Mouse (Mus musculus) embryonic facial prominence, embryonic 10.5 days (tissue): ENCODE results near the gene Safb. TPM values are rescaled to one million over a fixed set of nuclear protein-coding genes. Genes with fewer than 3 reads are reported as not detected.

Experiments
- DNase-seq: peaks from one replicate; pipeline ENCODE4 v3.0.0-alpha.2; 2017; ENCODE audit warnings: low spot score
- H3K27ac ChIP-seq: fragments of 300-500 bp; sonication (generic); replicated peaks from 2 replicates; pipeline ENCODE4 v1.5.1; 2016; ENCODE audit warnings: mild to moderate bottlenecking
- H3K27me3 ChIP-seq: fragments of 300-500 bp; sonication (generic); replicated peaks from 2 replicates; pipeline ENCODE4 v1.6.1; 2016; ENCODE audit warnings: low read depth, mild to moderate bottlenecking; ENCODE audit not compliant: poor library complexity, severe bottlenecking
- H3K36me3 ChIP-seq: fragments of 300-500 bp; sonication (generic); replicated peaks from 2 replicates; pipeline ENCODE4 v1.6.1; 2016; ENCODE audit warnings: mild to moderate bottlenecking, moderate library complexity
- H3K4me1 ChIP-seq: fragments of 300-500 bp; sonication (generic); 2 replicates; pipeline ENCODE4 v1.6.1; 2016
- H3K4me3 ChIP-seq: fragments of 300-500 bp; sonication (generic); 2 replicates; pipeline ENCODE4 v1.5.1; 2016; ENCODE audit warnings: mild to moderate bottlenecking, moderate library complexity
- H3K9me3 ChIP-seq: fragments of 300-500 bp; sonication (generic); 2 replicates; pipeline ENCODE4 v1.6.1; 2016; ENCODE audit warnings: mild to moderate bottlenecking
- WGBS: fragments of 180-500 bp; shearing (Covaris S2); methylation state at CpG from one replicate; pipeline ENCODE4 v1.1.7; 2016; 5-methylcytosine and 5-hydroxymethylcytosine counted together
- polyA plus RNA-seq: library from polyadenylated mRNA; unstranded; fragments of >200 nt; fragmentation: Nextera tagmentation; extraction: Ambion mirVana; gene quantifications from 2 replicates; pipeline ENCODE4 v1.2.1, GENCODE M21; 2016

The Safb gene
- polyA plus RNA-seq, 1 experiment from 2014 or later = 162 TPM

DNA sequence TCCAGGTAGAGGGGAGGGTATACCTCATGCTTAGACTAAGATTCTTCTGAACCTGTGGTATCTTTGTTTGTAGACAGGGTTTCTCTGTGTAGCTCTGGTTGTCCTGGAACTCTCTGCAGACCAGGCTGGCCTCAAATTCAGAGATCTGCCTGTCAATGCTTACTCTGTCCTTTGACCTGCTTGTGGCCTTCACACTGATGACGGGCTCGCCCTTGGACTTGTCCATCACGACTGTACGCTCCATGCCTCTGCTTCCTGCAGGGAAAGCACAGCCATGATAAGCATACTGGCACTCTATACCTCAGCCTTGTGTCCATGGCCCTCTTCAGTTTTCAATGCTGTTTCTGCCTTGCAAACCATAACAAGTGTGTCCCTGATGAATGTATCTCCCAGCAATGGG is 17.3 kb upstream of the Safb start:
- H3K4me1 ChIP-seq = no peaks in the 10 kb centered on the region
- H3K9me3 ChIP-seq = no peaks in the 10 kb centered on the region
- H3K27ac ChIP-seq = no peak overlapping the region
- 96% methylated on average over 4 of the region's 4 CpGs for WGBS
- H3K36me3 ChIP-seq = peaks cover 100% of the 10 kb centered on the region
- H3K27me3 ChIP-seq = no peaks in the 10 kb centered on the region
- no peak overlapping the region for H3K4me3 ChIP-seq
- DNase-seq = no peak

DNA sequence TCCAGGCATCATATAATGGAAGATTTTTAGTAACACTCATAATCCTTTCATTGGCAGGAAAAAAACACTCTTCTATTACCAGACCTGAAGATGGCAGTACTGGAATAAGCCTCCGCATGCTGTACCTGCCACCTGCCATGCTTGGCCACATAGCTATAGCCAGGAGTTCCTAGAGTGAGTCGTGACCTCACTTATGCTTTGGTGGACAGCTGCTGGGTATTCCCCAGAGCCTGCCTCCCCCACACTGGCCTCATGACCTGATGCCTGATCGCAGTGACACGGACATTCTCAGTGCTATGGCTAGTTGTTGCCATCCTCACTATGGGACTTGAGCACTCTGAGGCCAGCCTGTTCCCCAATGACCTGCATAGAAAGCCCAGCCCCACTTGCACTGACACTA is 14.3 kb upstream of the Safb start:
- Histone ChIP-seq H3K4me3 (no peak overlapping the region), H3K27ac (no peak overlapping the region), H3K4me1 (no peaks in the 10 kb centered on the region), H3K27me3 (no peaks in the 10 kb centered on the region), H3K9me3 (no peaks in the 10 kb centered on the region), H3K36me3 (peaks cover 99% of the 10 kb centered on the region)
- 91% methylated on average over 4 of the region's 4 CpGs for WGBS
- no peak for DNase-seq

DNA sequence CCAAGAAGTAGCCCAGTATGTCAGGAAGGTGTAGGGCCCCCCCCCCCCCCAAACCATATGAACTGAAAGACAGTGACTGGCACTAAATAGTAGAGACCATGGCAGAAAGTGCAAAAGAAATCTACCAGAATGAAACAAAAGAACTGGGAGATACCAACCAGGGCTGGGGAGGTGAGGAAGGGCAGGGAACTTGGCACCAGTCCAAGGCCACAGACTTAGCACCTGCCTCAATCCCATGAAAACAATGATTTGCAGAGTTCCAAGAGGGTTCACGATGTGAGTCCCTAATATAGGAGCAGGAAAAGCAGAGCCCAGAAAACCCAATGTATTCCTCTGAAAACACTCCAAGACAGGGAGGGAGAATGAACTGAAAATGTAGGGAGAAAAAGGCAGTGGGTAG is 12.5 kb upstream of the Safb start:
- WGBS = 90% methylated on average over 1 of the region's 1 CpGs
- peaks cover 97% of the 10 kb centered on the region for H3K36me3 ChIP-seq

DNA sequence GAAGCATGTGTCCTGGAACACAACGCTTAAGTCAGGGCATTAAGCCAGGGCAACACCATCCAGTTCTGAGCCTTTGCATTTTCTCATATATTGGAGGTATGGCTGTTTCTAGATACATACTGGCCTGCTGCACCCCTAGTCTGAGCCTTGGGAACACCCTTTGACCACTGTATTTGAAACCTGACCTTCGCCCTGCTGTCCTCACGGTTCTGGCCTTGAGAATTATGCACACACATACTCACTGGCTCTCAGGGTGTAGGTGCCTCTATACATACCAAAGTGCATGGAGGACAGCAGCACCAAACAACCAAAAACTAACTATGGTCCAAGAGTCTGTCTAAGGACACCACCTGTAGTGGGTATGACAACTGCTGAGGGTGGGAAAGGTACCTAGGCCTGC is 11.7 kb upstream of the Safb start:
- Histone ChIP-seq H3K4me1 (no peaks in the 10 kb centered on the region), H3K9me3 (no peaks in the 10 kb centered on the region), H3K36me3 (peaks cover 97% of the 10 kb centered on the region), H3K4me3 (no peak overlapping the region), H3K27me3 (no peaks in the 10 kb centered on the region), H3K27ac (no peak overlapping the region)
- no peak for DNase-seq
- 96% methylated on average over 3 of the region's 3 CpGs for WGBS

More for the DNA sequence above, 12.5 kb upstream of the Safb start:
- Histone ChIP-seq H3K27me3 (no peaks in the 10 kb centered on the region), H3K4me1 (no peaks in the 10 kb centered on the region), H3K4me3 (no peak overlapping the region), H3K9me3 (no peaks in the 10 kb centered on the region), H3K27ac (no peak overlapping the region)
- DNase-seq = no peak

DNA sequence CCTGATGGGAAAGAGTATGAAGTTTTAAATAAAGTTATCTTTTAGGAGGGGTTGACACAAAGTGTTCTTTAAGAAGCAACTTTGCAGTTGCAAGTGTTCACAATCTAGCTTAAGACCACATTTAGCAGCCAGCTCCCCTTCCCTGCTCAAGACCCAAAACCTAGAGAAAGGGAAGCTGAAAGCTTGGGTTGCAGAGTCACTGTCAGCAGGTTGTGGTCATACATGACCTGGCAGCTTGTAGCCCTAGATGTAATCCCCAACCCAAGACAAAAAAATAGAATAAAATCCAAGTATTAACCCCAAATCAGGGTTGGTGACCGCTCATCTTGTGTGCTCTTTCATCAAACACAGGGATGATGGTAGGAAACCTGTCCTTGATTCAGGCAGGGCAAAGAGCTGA is 1.6 kb upstream of the Safb start:
- H3K9me3 ChIP-seq = no peaks in the 10 kb centered on the region
- WGBS = 80% methylated on average over 1 of the region's 1 CpGs
- peaks cover 46% of the 10 kb centered on the region for H3K4me1 ChIP-seq
- H3K27ac ChIP-seq = peak overlapping the region; percentile 94
- DNase-seq = no peak
- no peaks in the 10 kb centered on the region for H3K27me3 ChIP-seq
- peak overlapping the region; percentile 80 for H3K4me3 ChIP-seq
- H3K36me3 ChIP-seq = peaks cover 72% of the 10 kb centered on the region

DNA sequence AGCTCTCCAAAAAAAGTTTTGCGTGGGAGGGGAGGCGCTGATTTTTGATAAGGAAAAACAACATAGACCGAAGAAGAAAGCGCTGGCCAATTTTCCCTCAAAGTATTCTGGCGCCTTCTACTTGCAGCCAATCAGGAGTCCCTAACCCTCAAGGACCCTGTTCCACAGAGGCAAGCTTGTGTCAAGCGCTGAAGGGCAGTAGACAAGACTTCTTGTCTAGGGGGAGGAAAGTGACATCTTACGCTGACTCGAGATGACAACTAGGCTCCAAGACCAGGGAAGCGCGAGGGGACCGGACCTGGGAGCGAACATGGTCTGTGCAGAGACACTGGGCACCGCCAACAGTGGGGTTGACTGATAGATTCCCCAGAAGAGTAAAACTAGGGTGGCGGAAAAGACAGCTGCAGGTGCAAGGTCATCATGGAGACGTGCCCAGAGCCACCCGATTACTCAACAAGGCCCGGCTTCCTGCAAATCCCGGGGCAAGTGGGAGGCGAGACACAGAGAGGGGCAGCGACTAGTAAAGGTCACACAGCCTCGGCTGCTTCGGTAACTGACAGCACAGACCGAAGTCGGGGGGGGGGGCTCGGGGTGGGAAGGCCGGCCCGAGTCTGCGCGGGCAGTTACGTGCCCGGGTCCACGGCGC is 891 bp upstream of the Safb start:
- Histone ChIP-seq H3K27ac (peak overlapping the region; percentile 94), H3K9me3 (no peaks in the 10 kb centered on the region), H3K36me3 (peaks cover 72% of the 10 kb centered on the region), H3K27me3 (no peaks in the 10 kb centered on the region), H3K4me1 (peaks cover 46% of the 10 kb centered on the region), H3K4me3 (peak overlapping the region; percentile 80)
- DNase-seq = no peak
- 4% methylated on average over 33 of the region's 33 CpGs for WGBS

DNA sequence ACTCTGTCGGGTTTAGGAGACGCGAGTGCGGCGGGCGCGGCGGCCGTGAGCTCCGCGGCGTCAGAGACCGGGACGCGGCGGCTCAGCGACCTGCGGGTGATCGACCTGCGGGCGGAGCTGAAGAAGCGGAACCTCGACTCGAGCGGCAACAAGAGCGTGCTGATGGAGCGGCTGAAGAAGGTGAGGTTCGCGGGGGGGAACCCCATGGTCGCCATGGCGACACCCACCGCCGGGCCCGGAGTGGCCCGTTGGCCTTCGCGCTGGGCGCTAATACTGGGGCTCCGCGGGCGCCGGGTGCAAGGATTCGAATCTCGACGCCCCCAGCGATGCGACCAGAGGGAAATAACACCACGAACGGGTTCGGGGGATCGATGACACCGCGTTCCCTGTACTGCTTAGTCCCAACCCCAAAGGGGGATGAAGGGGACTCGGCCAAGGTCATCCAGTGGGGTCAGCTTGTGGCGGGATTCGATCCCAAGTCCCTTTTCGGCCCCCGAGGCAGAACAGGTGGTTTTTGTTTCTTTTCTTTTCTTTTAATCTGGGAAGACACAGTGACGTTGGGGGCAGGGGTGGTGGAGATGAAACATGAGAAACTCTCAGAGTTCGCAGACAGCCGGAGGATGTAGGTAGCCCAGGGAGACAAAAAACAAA is 671 bp downstream of the Safb start:
- WGBS = under 1% methylated on average over 61 of the region's 61 CpGs
- DNase-seq = peak; percentile 67
- Histone ChIP-seq H3K4me3 (peak overlapping the region; percentile 80), H3K27me3 (no peaks in the 10 kb centered on the region), H3K36me3 (peaks cover 72% of the 10 kb centered on the region), H3K27ac (peak overlapping the region; percentile 94), H3K4me1 (peaks cover 46% of the 10 kb centered on the region), H3K9me3 (no peaks in the 10 kb centered on the region)

DNA sequence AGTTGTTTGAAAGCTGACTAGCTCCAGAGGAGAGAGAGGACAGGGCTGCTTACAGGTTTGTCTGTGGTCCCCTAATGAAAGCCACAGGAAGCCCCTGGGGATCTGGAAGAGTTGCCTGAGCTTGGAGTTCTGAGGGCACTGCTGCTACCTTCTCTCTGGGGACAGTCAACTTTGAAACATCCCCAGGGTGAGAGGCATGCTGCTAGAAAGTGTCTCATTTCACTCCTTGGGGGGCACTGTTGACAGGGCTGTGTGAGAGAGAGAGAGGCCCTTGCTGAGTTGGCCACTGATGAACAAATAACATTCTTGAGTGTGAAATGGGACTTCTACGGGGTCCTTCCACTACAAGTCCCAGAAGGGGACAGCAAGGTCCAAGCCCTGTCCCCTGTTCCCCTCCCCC is 3.1 kb downstream of the Safb start:
- H3K4me1 ChIP-seq = peaks cover 37% of the 10 kb centered on the region
- no peak overlapping the region for H3K27ac ChIP-seq
- DNase-seq = no peak
- no peaks in the 10 kb centered on the region for H3K9me3 ChIP-seq
- 89% methylated on average over 1 of the region's 1 CpGs for whole genome bisulfite sequencing
- peak overlapping the region; percentile 80; the same call in 1 of the 2 replicates for H3K4me3 ChIP-seq
- peaks cover 72% of the 10 kb centered on the region for H3K36me3 ChIP-seq
- no peaks in the 10 kb centered on the region for H3K27me3 ChIP-seq

DNA sequence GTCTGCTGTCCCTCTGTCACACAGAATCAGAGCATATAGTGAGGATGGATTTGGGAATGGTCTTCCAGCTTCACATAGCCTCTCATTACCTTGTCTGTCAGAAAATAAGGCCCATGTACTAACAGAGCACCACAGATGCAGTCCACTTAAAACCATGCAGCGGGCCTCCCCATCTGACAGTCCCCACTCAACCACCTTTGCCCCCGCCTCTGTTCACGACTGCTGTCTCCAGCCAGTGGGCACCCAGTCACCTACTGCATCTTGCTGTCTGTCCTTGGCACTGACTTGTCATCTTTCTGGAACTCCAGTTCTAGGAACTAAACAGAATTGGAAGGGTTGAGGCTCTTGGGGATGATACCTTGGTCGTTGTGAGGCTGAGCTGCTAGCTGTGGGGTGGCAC is 4.3 kb downstream of the Safb start:
- no peaks in the 10 kb centered on the region for H3K9me3 ChIP-seq
- H3K4me1 ChIP-seq = peaks cover 26% of the 10 kb centered on the region
- H3K4me3 ChIP-seq = no peak overlapping the region
- no peak for DNase-seq
- H3K27me3 ChIP-seq = no peaks in the 10 kb centered on the region
- 97% methylated on average over 4 of the region's 4 CpGs for WGBS
- peaks cover 80% of the 10 kb centered on the region for H3K36me3 ChIP-seq
- H3K27ac ChIP-seq = no peak overlapping the region

DNA sequence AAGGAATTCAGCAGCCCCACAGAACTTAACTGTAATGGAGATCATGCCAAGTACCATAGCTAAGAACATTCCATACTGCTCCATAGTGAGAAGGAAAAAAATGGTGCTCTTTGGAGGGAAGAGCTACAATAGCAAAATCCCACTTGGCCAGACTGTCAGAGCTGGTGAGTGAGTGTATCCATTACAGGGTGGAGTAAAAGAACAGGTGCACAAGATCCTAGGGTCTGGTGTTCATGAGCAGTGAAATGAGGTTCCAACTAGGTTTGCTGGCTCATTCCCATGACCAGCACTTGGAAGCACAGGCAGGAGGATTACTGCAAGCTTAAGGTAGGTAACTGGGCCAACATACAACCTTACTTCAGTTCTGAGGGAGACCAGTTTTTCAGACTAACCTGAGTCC is 7.9 kb downstream of the Safb start:
- Histone ChIP-seq H3K4me1 (peaks cover 8% of the 10 kb centered on the region), H3K27me3 (no peaks in the 10 kb centered on the region), H3K4me3 (no peak overlapping the region), H3K27ac (no peak overlapping the region), H3K36me3 (peaks cover 100% of the 10 kb centered on the region), H3K9me3 (no peaks in the 10 kb centered on the region)
- no peak for DNase-seq

DNA sequence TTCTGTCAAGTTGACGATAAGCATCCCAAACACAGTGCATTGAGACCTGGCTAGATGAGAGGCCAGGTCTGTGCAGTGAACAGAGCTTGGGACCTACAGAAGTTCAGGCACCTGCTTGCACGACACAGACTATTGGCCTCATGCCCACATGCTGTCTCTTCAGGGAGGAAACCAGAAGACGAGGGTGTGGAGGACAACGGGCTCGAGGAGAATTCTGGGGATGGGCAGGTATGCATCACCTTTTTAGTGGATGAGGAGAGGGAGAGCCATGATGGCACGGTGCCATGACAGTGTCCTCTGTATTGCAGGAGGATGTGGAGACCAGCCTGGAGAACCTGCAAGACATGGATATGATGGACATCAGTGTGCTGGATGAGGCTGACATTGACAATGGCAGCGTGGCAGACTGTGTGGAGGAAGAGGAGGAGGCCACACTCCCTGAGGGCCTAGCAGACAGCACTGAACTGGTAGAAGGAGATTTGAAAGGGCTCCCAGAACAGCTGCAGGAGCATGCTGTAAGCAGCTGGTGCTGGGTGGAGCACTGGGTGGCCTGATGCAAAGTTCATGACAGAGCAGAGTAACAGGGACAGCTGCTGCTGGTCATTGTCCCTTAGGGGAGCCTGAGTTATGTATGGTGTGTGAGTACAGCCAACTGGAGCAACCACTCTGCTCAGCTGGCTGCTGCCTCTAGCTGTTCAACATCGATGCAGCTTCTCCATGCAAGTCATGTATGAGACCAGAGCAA is 9.1 kb downstream of the Safb start:
- no peaks in the 10 kb centered on the region for H3K27me3 ChIP-seq
- 0 out of 2 replicates have a peak, but pooled peaks cover 4% of the 10 kb centered on the region for H3K4me1 ChIP-seq
- no peaks in the 10 kb centered on the region for H3K9me3 ChIP-seq
- H3K36me3 ChIP-seq = peaks cover 97% of the 10 kb centered on the region
- H3K4me3 ChIP-seq = no peak overlapping the region
- 96% methylated on average over 8 of the region's 8 CpGs for WGBS
- no peak for DNase-seq
- H3K27ac ChIP-seq = no peak overlapping the region

DNA sequence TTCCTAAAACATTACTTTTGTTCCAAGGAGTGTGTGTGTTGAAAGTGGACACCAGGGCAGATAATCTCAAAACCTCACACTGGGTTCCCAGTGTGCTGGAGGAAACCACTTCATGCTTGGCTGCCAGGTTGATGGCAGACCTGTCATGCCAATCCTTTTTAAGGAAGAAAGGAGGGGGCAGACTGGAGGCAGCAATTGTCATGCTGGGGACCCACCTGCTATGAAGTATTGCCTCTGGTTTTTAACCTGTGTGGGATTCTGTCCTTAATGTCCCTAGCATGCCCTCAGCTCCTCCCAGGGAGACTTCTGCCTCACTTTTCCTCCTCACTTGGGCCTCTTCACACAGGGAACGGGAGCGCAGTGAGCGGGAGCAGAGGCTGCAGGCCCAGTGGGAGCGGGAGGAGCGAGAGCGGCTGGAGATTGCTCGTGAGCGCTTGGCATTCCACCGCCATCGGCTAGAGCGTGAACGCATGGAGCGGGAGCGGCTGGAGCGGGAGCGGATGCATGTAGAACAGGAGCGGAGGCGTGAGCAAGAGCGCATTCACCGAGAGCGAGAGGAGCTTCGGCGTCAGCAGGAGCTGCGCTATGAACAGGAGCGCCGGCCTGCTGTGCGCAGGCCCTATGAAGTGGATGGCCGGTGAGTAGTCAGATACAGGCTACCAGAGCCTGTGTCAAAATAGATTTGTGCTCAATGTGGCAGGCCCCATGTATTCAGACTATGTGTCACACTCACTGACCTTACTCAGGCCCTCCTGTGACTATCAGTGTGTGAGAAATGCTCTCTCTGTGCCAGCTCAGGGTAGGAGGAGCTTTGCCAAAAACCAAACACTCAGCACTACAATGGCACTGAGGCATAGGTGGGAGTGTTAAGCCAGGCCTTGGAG is 18.8 kb downstream of the Safb start:
- DNase-seq = no peak
- peaks cover 9% of the 10 kb centered on the region for H3K4me1 ChIP-seq
- no peaks in the 10 kb centered on the region for H3K9me3 ChIP-seq
- H3K4me3 ChIP-seq = 0 out of 2 replicates have a peak overlapping the region, but pooled peaks have one; percentile 16
- H3K36me3 ChIP-seq = peaks cover 94% of the 10 kb centered on the region
- no peak overlapping the region for H3K27ac ChIP-seq
- 96% methylated on average over 28 of the region's 28 CpGs for WGBS
- no peaks in the 10 kb centered on the region for H3K27me3 ChIP-seq
